Mouse (Mus musculus) heart, embryonic 15.5 days (tissue): Measurements from ENCODE around the gene Cebpb. TPM values are rescaled to one million over a fixed set of nuclear protein-coding genes. Genes with fewer than 3 reads are reported as not detected.

Experiments
- ATAC-seq: fragments of 200-750 bp; cut with Nextera tagmentation; replicated peaks from 2 replicates; pipeline ENCODE4 v1.8.0; 2017; ENCODE audit warnings: low read depth, moderate TSS enrichment; ENCODE audit not compliant: insufficient number of reproducible peaks, insufficient read depth, low FRiP score
- H3K27ac ChIP-seq: fragments of 300-500 bp; sonication (generic); 2 replicates; pipeline ENCODE4 v1.5.1; 2015; ENCODE audit warnings: mild to moderate bottlenecking, inconsistent platforms
- H3K27me3 ChIP-seq: fragments of 300-500 bp; sonication (generic); 2 replicates; pipeline ENCODE4 v1.6.1; 2015; ENCODE audit warnings: inconsistent platforms
- H3K36me3 ChIP-seq: fragments of 300-500 bp; sonication (generic); 2 replicates; pipeline ENCODE4 v1.6.1; 2015; ENCODE audit warnings: mild to moderate bottlenecking, inconsistent platforms
- H3K4me1 ChIP-seq: fragments of 300-500 bp; sonication (generic); replicated peaks from 2 replicates; pipeline ENCODE4 v1.6.1; 2015; ENCODE audit warnings: inconsistent platforms
- H3K4me2 ChIP-seq: fragments of 300-500 bp; sonication (generic); 2 replicates; pipeline ENCODE4 v1.6.1; 2015; ENCODE audit warnings: inconsistent platforms, mild to moderate bottlenecking, moderate library complexity
- H3K4me3 ChIP-seq: fragments of 300-500 bp; sonication (generic); 2 replicates; pipeline ENCODE4 v1.5.1; 2015; ENCODE audit warnings: mild to moderate bottlenecking, inconsistent platforms
- H3K9ac ChIP-seq: fragments of 300-500 bp; sonication (generic); 2 replicates; pipeline ENCODE4 v1.6.1; 2015; ENCODE audit warnings: mild to moderate bottlenecking, inconsistent platforms
- H3K9me3 ChIP-seq: fragments of 300-500 bp; sonication (generic); replicated peaks from 2 replicates; pipeline ENCODE4 v1.6.1; 2016; ENCODE audit warnings: inconsistent platforms
- WGBS: fragments of 180-500 bp; shearing (Covaris S2); methylation state at CpG from one replicate; pipeline ENCODE4 v1.1.7; 2015; ENCODE audit warnings: mixed read lengths; 5-methylcytosine and 5-hydroxymethylcytosine counted together
- polyA plus RNA-seq: library from polyadenylated mRNA; unstranded; fragments of >200 nt; fragmentation: Nextera tagmentation; extraction: Ambion mirVana; gene quantifications from 2 replicates; pipeline ENCODE4 v1.2.1, GENCODE M21; 2015

The Cebpb gene
- polyA plus RNA-seq, 1 experiment from 2014 or later, result 10.2 TPM

DNA sequence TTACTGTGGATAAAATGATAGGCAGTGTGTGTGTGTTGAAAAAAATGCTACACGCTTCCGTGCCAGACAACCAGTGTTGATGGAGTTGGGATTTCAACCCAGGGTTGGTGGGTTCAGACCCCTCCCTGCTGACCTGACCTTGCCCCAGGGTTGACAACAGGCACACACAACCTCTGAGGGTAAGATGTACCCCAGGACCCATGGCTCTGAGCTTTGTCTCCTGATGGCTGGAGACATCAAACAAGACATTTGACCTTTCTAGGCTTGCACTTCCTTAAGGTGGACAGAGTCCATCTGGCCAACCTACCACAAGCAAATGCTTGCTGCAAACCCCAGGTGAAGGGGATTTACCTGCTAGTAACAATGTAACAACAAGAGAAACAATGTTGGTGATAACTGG is 4.8 kb downstream of the Cebpb start:
- no peaks in the 10 kb centered on the region for H3K36me3 ChIP-seq
- no peak overlapping the region for H3K4me3 ChIP-seq
- H3K4me2 ChIP-seq, result no peak overlapping the region
- no peaks in the 10 kb centered on the region for H3K27me3 ChIP-seq
- ATAC-seq, result no peak
- no peak overlapping the region for H3K27ac ChIP-seq
- H3K9ac ChIP-seq, result no peak overlapping the region
- H3K4me1 ChIP-seq, result peaks cover 48% of the 10 kb centered on the region
- H3K9me3 ChIP-seq, result peaks cover 4% of the 10 kb centered on the region; the same call in 1 of the 2 replicates
- 94% methylated on average over 2 of the region's 2 CpGs for WGBS

GRCm38 (mm10) chr2:167694244-167694643 is 5.5 kb downstream of the Cebpb start:
- H3K4me2 ChIP-seq, result no peak overlapping the region
- peaks cover 4% of the 10 kb centered on the region; the same call in 1 of the 2 replicates for H3K9me3 ChIP-seq
- WGBS, result 36% methylated on average over 1 of the region's 1 CpGs
- ATAC-seq, result no peak
- no peak overlapping the region for H3K9ac ChIP-seq
- H3K4me1 ChIP-seq, result peaks cover 51% of the 10 kb centered on the region
- no peaks in the 10 kb centered on the region for H3K36me3 ChIP-seq
- no peak overlapping the region for H3K4me3 ChIP-seq
- H3K27ac ChIP-seq, result no peak overlapping the region
- no peaks in the 10 kb centered on the region for H3K27me3 ChIP-seq

- no peak overlapping the region for H3K9ac ChIP-seq
- WGBS, result 91% methylated on average over 7 of the region's 7 CpGs
- H3K9me3 ChIP-seq, result peaks cover 4% of the 10 kb centered on the region; the same call in 1 of the 2 replicates
- no peak overlapping the region for H3K27ac ChIP-seq
- H3K4me2 ChIP-seq, result no peak overlapping the region
- ATAC-seq, result no peak
- H3K36me3 ChIP-seq, result no peaks in the 10 kb centered on the region
- no peak overlapping the region for H3K4me3 ChIP-seq
- H3K4me1 ChIP-seq, result peaks cover 48% of the 10 kb centered on the region
- H3K27me3 ChIP-seq, result no peaks in the 10 kb centered on the region
These were observed 6.2 kb downstream of the Cebpb start for GRCm38 (mm10) chr2:167694963-167695362.

- H3K36me3 ChIP-seq, result no peaks in the 10 kb centered on the region
These were observed 6.8 kb downstream of the Cebpb start for GRCm38 (mm10) chr2:167695491-167695890.

DNA sequence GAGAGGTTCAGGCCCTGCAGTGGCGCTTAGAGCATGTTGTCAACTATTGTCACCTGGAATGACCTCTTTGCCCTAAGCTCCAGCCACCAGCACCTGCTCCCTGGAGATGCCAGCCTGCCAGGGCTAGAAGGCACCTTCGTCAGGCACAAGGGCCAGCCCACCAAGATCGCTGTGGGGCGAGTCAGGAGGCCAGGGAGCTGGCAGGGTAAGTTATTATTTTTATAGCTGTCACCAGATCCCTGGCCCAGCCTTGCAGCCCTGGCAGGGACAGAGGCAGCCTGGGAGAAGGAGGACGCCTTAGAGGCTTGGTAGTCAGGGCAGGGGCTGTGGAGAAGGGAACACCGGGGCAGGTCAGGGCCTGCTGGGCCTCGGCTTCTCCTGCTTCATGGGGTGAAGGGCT is 7.4 kb downstream of the Cebpb start:
- H3K27me3 ChIP-seq, result no peaks in the 10 kb centered on the region
- no peak overlapping the region for H3K9ac ChIP-seq
- peaks cover 40% of the 10 kb centered on the region for H3K4me1 ChIP-seq
- no peak overlapping the region for H3K4me2 ChIP-seq
- 69% methylated on average over 7 of the region's 7 CpGs for WGBS
- 0 out of 2 replicates have a peak, but pooled peaks have one; percentile 8 for ATAC-seq
- no peak overlapping the region for H3K4me3 ChIP-seq
- no peaks in the 10 kb centered on the region for H3K36me3 ChIP-seq
- H3K9me3 ChIP-seq, result peaks cover 4% of the 10 kb centered on the region; the same call in 1 of the 2 replicates
- peak overlapping the region; percentile 1; the same call in 1 of the 2 replicates for H3K27ac ChIP-seq

More at GRCm38 (mm10) chr2:167695491-167695890, 6.8 kb downstream of the Cebpb start:
- H3K9me3 ChIP-seq, result peaks cover 4% of the 10 kb centered on the region; the same call in 1 of the 2 replicates
- no peak for ATAC-seq
- H3K4me1 ChIP-seq, result peaks cover 47% of the 10 kb centered on the region
- no peak overlapping the region for H3K9ac ChIP-seq
- no peak overlapping the region for H3K27ac ChIP-seq
- 90% methylated on average over 14 of the region's 14 CpGs for WGBS
- no peak overlapping the region for H3K4me3 ChIP-seq
- H3K4me2 ChIP-seq, result no peak overlapping the region
- H3K27me3 ChIP-seq, result no peaks in the 10 kb centered on the region

GRCm38 (mm10) chr2:167697902-167698301 is 9.2 kb downstream of the Cebpb start:
- H3K9ac ChIP-seq, result peak overlapping the region; percentile 35
- ATAC-seq, result peak; percentile 84
- H3K4me1 ChIP-seq, result peaks cover 33% of the 10 kb centered on the region
- peak overlapping the region; percentile 84 for H3K27ac ChIP-seq
- H3K4me3 ChIP-seq, result peak overlapping the region; percentile 21; the same call in 1 of the 2 replicates
- peak overlapping the region; percentile 53 for H3K4me2 ChIP-seq
- no peaks in the 10 kb centered on the region for H3K36me3 ChIP-seq
- no peaks in the 10 kb centered on the region for H3K27me3 ChIP-seq
- 13% methylated on average over 5 of the region's 5 CpGs for WGBS
- peaks cover 4% of the 10 kb centered on the region; the same call in 1 of the 2 replicates for H3K9me3 ChIP-seq

DNA sequence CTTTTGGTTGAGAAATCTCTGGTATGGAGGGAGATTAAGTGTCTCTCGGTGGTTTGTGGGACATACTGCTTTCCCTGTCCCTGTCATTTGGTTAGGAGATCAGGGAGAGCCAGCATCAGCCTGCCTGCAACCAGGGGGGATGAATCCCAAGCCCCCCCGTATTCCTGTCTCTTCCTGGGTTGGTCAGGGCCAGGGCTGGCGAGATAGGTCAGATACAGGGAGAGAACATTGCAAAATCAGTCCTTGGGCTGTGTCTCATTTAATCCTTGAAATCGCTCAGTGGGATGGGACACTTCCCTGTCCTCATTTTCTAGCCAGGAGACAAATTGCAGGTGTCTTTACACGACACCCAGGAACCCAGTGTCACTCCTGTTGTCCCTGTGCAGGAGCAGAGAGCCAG is 11.3 kb downstream of the Cebpb start:
- WGBS, result 68% methylated on average over 5 of the region's 5 CpGs
- Histone ChIP-seq H3K4me1 (peaks cover 33% of the 10 kb centered on the region), H3K27me3 (no peaks in the 10 kb centered on the region), H3K36me3 (no peaks in the 10 kb centered on the region), H3K9me3 (peaks cover 4% of the 10 kb centered on the region; the same call in 1 of the 2 replicates), H3K27ac (no peak overlapping the region), H3K9ac (no peak overlapping the region), H3K4me3 (no peak overlapping the region), H3K4me2 (no peak overlapping the region)
- no peak for ATAC-seq

DNA sequence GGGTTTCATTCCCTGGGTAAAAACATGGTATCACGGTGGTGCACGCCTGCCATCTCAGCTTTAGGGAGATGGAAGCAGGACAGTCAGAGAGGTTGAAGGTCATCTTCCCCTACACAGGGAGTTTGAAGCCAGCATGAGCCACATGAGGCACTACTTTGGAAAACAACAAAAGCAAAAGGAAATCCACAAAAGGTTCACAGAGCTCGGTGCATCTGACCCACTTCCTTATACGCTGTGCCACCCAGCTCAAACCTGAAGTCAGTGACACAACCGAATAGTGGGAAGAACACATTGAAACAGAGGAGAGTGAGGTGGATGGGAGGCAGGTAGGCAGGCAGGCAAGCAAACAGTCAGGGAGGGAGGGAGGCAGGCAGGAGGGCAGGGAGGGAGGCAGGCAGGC is 12.8 kb downstream of the Cebpb start:
- H3K4me2 ChIP-seq, result no peak overlapping the region
- no peaks in the 10 kb centered on the region for H3K27me3 ChIP-seq

DNA sequence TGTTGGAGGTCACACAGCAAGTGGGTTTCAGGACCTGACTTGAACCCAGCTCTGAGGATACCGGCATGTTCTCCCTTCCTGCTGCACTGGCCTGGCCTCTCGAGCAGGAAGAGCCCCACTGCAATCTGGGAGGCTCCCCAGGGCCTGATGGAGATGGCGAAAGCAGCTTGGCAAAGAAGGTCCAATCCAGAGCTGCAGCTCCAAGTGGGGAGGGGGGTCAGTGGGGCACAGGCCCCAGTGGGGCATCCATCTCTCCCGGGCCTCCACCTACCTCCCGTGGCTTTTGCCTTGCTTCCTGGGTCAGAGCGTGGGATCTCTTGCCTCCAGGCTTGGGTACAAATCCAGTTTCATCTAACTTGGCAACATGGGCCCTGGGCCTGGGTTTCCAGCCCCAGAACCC is 13.4 kb downstream of the Cebpb start:
- Histone ChIP-seq H3K36me3 (no peaks in the 10 kb centered on the region), H3K4me3 (no peak overlapping the region), H3K4me1 (peaks cover 33% of the 10 kb centered on the region), H3K9me3 (no peaks in the 10 kb centered on the region), H3K27me3 (no peaks in the 10 kb centered on the region), H3K4me2 (no peak overlapping the region), H3K9ac (no peak overlapping the region), H3K27ac (no peak overlapping the region)
- 70% methylated on average over 6 of the region's 6 CpGs for WGBS
- ATAC-seq, result no peak

More for the DNA sequence above, 12.8 kb downstream of the Cebpb start:
- Histone ChIP-seq H3K9ac (no peak overlapping the region), H3K4me3 (no peak overlapping the region), H3K36me3 (no peaks in the 10 kb centered on the region), H3K27ac (no peak overlapping the region), H3K4me1 (peaks cover 34% of the 10 kb centered on the region), H3K9me3 (no peaks in the 10 kb centered on the region)
- 71% methylated on average over 5 of the region's 5 CpGs for WGBS
- ATAC-seq, result no peak

DNA sequence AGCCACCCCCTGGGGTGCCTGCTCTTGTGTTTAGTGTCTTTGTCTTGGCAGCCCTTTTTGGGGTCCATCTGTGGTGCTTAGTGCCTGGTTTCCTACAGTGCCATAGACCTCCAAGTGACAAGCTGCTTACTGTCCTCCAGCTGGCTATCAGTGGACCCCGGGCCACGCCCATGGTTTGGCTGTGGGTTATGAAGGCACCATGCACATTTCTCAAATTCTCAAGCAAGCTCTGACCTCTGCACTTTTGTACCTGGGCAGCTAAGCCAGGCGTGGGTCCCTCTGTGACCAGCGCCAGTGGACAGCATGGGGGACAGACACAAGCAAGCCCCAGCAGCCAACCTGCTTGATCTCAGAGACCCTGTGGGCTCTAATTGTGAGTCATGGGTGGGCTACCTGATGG is 15.7 kb downstream of the Cebpb start:
- H3K4me1 ChIP-seq, result peaks cover 16% of the 10 kb centered on the region
- H3K9ac ChIP-seq, result no peak overlapping the region
- H3K27me3 ChIP-seq, result no peaks in the 10 kb centered on the region
- 86% methylated on average over 4 of the region's 4 CpGs for WGBS
- no peak overlapping the region for H3K27ac ChIP-seq
- no peak overlapping the region for H3K4me2 ChIP-seq
- no peak overlapping the region for H3K4me3 ChIP-seq
- H3K36me3 ChIP-seq, result no peaks in the 10 kb centered on the region
- H3K9me3 ChIP-seq, result no peaks in the 10 kb centered on the region
- ATAC-seq, result no peak

GRCm38 (mm10) chr2:167706183-167706939 is 17.6 kb downstream of the Cebpb start:
- H3K4me2 ChIP-seq, result no peak overlapping the region
- H3K9me3 ChIP-seq, result no peaks in the 10 kb centered on the region
- H3K4me1 ChIP-seq, result peaks cover 12% of the 10 kb centered on the region
- H3K27me3 ChIP-seq, result no peaks in the 10 kb centered on the region
- 69% methylated on average over 11 of the region's 11 CpGs for WGBS
- no peak for ATAC-seq
- no peak overlapping the region for H3K9ac ChIP-seq
- H3K4me3 ChIP-seq, result no peak overlapping the region
- no peak overlapping the region for H3K27ac ChIP-seq
- H3K36me3 ChIP-seq, result no peaks in the 10 kb centered on the region

DNA sequence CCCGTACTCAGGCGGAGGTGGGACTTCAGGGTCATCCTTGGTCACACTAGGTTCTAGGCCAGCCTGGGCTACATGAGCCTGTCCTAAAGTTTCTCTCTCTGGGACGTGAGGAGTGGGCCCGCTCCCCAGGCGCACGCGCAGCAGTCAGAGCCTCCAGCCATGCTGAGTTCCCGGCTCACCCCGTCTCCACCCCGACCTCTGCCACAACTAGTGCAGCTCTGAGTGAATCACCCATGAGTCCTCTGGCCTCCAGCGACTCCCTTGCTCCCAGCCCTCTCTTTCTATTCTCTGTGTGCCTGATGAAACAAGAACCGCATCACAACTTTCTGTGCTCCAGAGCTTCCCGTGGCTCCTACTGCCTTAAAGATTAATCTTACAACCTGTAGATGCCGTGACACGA is 19.7 kb downstream of the Cebpb start:
- H3K4me2 ChIP-seq, result no peak overlapping the region
- ATAC-seq, result no peak
- no peaks in the 10 kb centered on the region for H3K36me3 ChIP-seq
- no peak overlapping the region for H3K27ac ChIP-seq
- 62% methylated on average over 15 of the region's 15 CpGs for WGBS
- no peak overlapping the region for H3K4me3 ChIP-seq
- H3K27me3 ChIP-seq, result no peaks in the 10 kb centered on the region
- H3K9me3 ChIP-seq, result no peaks in the 10 kb centered on the region
- no peak overlapping the region for H3K9ac ChIP-seq
- peaks cover 15% of the 10 kb centered on the region for H3K4me1 ChIP-seq
